Mouse (Mus musculus) heart, embryonic 14.5 days (tissue): ENCODE results near the gene Ino80b. TPM values are rescaled to one million over a fixed set of nuclear protein-coding genes. Genes with fewer than 3 reads are reported as not detected.

Source experiments
- ATAC-seq: fragments of 200-750 bp; cut with Nextera tagmentation; 2 replicates; pipeline ENCODE4 v1.8.0; 2017; ENCODE audit warnings: low read depth, moderate TSS enrichment; ENCODE audit not compliant: insufficient number of reproducible peaks, insufficient read depth, low FRiP score
- H3K27ac ChIP-seq, 2 experiments: fragments of 200-500 bp in 1 of 2; fragments of 300-500 bp in 1 of 2; sonication (generic) in 1 of 2; replicated peaks in 1 of 2; 2 replicates each; pipeline ENCODE4 v1.5.1; 2012 to 2014; ENCODE audit warnings: low read depth in 2 of 2, low read length in 2 of 2, control low read depth in 1 of 2, mild to moderate bottlenecking in 1 of 2, mixed read lengths in 1 of 2; ENCODE audit not compliant: control insufficient read depth in 1 of 2, insufficient read depth in 1 of 2
- H3K27me3 ChIP-seq: fragments of 300-500 bp; sonication (generic); 2 replicates; pipeline ENCODE4 v1.6.1; 2014; ENCODE audit warnings: mild to moderate bottlenecking, low read length, control low read depth; ENCODE audit not compliant: control insufficient read depth, insufficient read depth
- H3K36me3 ChIP-seq: fragments of 300-500 bp; sonication (generic); 2 replicates; pipeline ENCODE4 v1.6.1; 2014; ENCODE audit warnings: mild to moderate bottlenecking, control low read depth, low read length, mixed read lengths; ENCODE audit not compliant: control insufficient read depth, insufficient read depth
- H3K4me1 ChIP-seq, 2 experiments: fragments of 200-500 bp in 1 of 2; fragments of 300-500 bp in 1 of 2; sonication (generic) in 1 of 2; 2 replicates each; pipeline ENCODE4 v1.6.1; 2012 to 2014; ENCODE audit warnings: low read length in 2 of 2, control low read depth in 1 of 2, mixed read lengths in 1 of 2; ENCODE audit not compliant: control insufficient read depth in 2 of 2, insufficient read depth in 2 of 2
- H3K4me2 ChIP-seq: fragments of 300-500 bp; sonication (generic); 2 replicates; pipeline ENCODE4 v1.6.1; 2014; ENCODE audit warnings: mild to moderate bottlenecking, low read length
- H3K4me3 ChIP-seq, 2 experiments: fragments of 200-500 bp in 1 of 2; fragments of 300-500 bp in 1 of 2; sonication (generic) in 1 of 2; 2 replicates each; pipeline ENCODE4 v1.5.1; 2012 to 2014; ENCODE audit warnings: low read length in 2 of 2, mild to moderate bottlenecking in 2 of 2, control low read depth in 1 of 2, low read depth in 1 of 2, moderate library complexity in 1 of 2; ENCODE audit not compliant: control insufficient read depth in 1 of 2, insufficient read depth in 1 of 2
- H3K9ac ChIP-seq: fragments of 300-500 bp; sonication (generic); 2 replicates; pipeline ENCODE4 v1.6.1; 2014; ENCODE audit warnings: mild to moderate bottlenecking, low read length
- H3K9me3 ChIP-seq: fragments of 300-500 bp; sonication (generic); 2 replicates; pipeline ENCODE4 v1.6.1; 2016; ENCODE audit warnings: low read length, control low read depth; ENCODE audit not compliant: control insufficient read depth
- WGBS: fragments of 180-500 bp; shearing (Covaris S2); extraction: QIAGEN DNeasy Blood & Tissue Kit; methylation state at CpG from one replicate; pipeline ENCODE4 v1.1.7; 2014; 5-methylcytosine and 5-hydroxymethylcytosine counted together
- polyA plus RNA-seq: library from polyadenylated mRNA; unstranded; fragments of >200 nt; fragmentation: Nextera tagmentation; extraction: Ambion mirVana; gene quantifications from 2 replicates; pipeline ENCODE4 v1.2.1, GENCODE M21; 2014

Ino80b gene
- 10.3 and 11.3 TPM in 2 replicates for polyA plus RNA-seq

DNA sequence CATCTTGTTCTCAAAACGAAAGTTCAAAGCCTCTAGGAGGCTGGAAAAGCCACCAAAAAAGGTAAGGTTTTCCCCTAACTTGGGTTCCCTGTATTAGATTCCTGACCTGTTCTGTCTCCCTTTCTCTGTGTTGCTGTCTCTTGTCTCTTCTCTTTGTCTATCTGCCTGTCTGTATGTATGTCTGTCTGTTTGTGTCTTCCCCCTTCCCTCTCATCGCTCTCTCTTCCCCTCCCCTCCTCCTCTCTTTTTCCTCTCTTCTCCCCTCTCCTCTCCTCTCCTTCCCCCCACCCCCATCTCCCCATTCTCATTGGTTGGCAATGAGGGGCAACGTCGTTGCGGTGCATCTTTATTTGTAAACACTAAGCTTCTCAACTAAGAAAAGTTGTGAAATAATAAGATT, at the start of gene Ino80b:
Gene Ino80b (minus strand): TSS at position 101 of the 400 bp plus-strand sequence.
- 26% methylated on average over 5 of the region's 5 CpGs for WGBS
- peak within 1 kb of the TSS; percentile 88 for H3K4me2 ChIP-seq
- peaks cover 16 to 25% of the 10 kb centered on the region in 2 experiments for H3K4me1 ChIP-seq
- H3K36me3 ChIP-seq: 0 out of 2 replicates have a peak, but pooled peaks cover 6% of the 10 kb centered on the region
- peak within 1 kb of the TSS; percentile 69 to 80 for H3K4me3 ChIP-seq
- no peaks in the 10 kb centered on the region for H3K27me3 ChIP-seq
- peak within 1 kb of the TSS; percentile 81 for H3K9ac ChIP-seq
- H3K9me3 ChIP-seq: no peaks in the 10 kb centered on the region
- no peak for ATAC-seq
- H3K27ac ChIP-seq: 0 out of 4 replicates have a peak within 1 kb of the TSS, but pooled peaks of 1 of the 2 experiments have one; percentile 46

DNA sequence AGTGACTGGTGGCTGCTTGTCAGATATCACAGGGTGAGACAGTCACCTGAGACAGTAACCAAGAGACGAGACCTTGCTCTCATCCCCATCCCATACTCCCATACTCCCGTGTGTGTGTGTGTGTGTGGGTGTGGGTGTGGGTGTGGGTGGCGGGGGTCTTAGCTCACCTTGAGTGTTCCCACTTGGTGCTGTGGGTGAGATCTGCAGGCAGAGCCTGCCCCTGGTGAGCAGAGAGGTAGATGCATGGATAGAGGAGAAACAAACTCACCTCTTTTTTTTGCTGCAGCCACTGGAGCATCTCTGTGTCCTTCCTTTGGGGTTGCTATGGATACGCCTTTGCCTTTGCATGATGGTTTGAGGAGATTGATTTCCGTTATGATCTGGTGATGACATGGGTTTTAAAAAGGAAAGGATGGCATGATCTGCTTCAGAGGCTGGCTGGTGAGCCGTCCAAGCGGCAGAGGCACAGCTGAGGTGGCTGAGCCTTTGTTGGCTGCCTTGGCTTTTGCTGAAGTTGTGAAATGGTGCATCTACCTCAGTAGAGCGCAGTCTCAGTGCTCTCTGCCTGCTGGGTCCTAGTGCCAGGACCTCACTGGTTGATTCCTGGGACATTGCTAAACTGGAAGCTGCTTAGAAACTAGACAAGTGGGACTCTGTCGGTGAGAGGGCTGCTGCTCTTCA, 47.1 kb upstream of the Ino80b start:
- Histone ChIP-seq H3K9ac (no peak overlapping the region), H3K4me2 (no peak overlapping the region), H3K4me3 (no peak overlapping the region), H3K36me3 (peaks cover 4% of the 10 kb centered on the region; the same call in 1 of the 2 replicates), H3K9me3 (no peaks in the 10 kb centered on the region), H3K27ac (no peak overlapping the region), H3K4me1 (peaks cover 0 to 2% of the 10 kb centered on the region in 2 experiments; a peak in 1 of 4 replicates), H3K27me3 (no peaks in the 10 kb centered on the region)
- WGBS: 69% methylated on average over 9 of the region's 9 CpGs
- no peak for ATAC-seq

DNA sequence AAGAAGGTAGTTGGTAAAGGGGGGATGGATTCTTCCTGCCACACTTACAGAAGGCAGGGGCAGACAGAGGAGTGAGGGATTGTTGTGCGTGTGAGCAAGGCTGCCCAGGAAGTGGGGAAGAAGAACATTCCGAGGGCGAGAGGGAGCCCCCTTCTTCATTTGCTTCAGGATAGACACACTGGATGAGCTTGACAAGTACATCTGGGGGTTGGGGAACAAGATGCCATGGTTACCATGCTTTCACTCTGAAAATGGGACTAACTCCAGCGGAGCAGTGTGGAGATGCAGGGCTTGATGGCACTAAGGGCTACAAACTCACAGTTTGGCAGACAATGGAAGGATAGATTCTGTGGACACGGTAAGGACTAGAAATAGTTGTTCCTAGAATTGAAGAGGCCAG, 45.8 kb upstream of the Ino80b start:
- Histone ChIP-seq H3K36me3 (peaks cover 4% of the 10 kb centered on the region; the same call in 1 of the 2 replicates), H3K9ac (no peak overlapping the region), H3K27me3 (no peaks in the 10 kb centered on the region), H3K4me3 (no peak overlapping the region), H3K4me1 (peaks cover 0 to 12% of the 10 kb centered on the region in 2 experiments; a peak in 2 of 4 replicates), H3K4me2 (no peak overlapping the region), H3K27ac (no peak overlapping the region), H3K9me3 (no peaks in the 10 kb centered on the region)
- no peak for ATAC-seq
- WGBS: 87% methylated on average over 5 of the region's 5 CpGs

DNA sequence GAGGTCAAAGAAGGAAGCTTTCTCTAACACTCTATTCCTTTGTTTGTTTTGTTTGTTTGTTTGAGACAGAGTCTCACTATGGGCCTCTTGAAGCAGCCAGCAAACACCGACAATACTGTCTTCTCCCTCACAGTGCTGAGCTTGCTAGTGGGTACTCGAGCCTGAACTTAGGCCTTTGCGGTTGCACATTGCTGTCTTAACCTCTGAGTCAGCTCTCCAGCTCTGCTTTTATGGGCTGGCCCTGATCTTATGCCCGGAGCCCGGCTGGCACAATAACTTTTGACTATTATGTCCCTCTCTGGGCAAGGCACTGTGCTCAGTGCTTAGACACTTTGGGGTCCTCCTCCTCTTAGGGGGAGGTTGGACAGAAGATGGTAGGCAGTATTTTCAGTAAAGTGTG, 44.6 kb upstream of the Ino80b start:
- Histone ChIP-seq H3K27me3 (no peaks in the 10 kb centered on the region), H3K36me3 (no peaks in the 10 kb centered on the region; the same call in 1 of the 2 replicates), H3K4me1 (peaks cover 0 to 16% of the 10 kb centered on the region in 2 experiments; a peak in 2 of 4 replicates), H3K4me2 (no peak overlapping the region), H3K27ac (no peak overlapping the region), H3K9me3 (no peaks in the 10 kb centered on the region), H3K9ac (no peak overlapping the region), H3K4me3 (no peak overlapping the region)
- ATAC-seq: no peak
- 75% methylated on average over 5 of the region's 5 CpGs for WGBS

DNA sequence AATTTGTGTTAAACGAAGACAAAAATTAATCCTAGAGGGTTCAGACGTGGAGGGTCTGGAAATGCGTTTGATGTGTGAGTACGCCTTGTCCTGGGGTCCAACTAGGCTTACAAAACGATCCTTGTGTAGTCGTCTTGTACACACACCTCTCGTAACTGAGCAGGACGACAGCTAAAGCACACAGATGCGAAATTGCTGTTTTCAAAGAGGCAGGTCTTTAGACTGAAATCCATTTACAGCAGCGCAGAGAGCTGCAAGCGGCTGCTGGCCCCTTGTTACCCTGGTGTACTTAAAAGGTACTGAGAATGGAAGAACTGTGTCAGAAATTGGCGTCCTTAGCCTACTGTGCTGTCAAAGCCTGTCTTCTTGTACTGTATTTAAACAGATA, 41.0 kb upstream of the Ino80b start:
- Histone ChIP-seq H3K9ac (peak overlapping the region; percentile 88), H3K4me1 (peaks cover 6 to 30% of the 10 kb centered on the region in 2 experiments; a peak in 3 of 4 replicates), H3K4me2 (peak overlapping the region; percentile 89), H3K9me3 (no peaks in the 10 kb centered on the region), H3K27ac (peak overlapping the region in 1 of 2 experiments; percentile 54; a peak in 2 of 4 replicates), H3K4me3 (peak overlapping the region; percentile 72 to 81), H3K36me3 (no peaks in the 10 kb centered on the region; the same call in 1 of the 2 replicates), H3K27me3 (peaks cover 16% of the 10 kb centered on the region)
- ATAC-seq: no peak
- 0% methylated on average over 12 of the region's 12 CpGs for WGBS

DNA sequence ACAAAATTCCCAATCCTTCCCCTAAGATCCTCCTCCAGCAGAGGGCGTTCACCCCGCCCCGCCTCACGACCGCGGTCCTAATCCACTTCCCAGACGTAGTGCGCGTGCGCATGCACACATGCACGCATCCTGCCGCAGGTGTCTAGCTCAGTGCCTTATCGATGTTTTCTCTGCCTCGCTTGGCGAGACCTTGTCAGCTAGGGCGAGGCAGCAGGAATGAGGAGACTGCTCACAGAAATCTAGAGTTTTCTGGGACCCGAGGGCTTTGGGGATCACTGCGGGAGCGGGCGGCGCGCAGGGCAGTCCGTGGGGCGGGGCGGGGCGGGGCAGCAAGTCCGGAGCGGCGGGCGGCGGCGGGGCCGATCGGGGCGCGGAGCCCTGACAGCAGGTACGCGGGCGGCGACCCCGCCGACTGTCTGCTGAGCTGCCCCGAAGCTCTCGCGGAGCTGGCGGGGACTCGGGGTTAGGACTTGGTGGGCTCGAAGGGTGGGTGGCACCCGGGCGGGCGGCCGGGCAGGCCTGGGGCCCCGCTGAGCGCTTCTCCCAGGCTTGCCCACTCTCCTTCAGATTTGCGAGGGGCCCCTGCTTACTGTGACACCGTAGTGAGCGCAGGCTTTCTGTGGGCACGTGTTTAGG, 40.5 kb upstream of the Ino80b start, which contains the start of gene Dctn1:
Gene Dctn1 (plus strand): TSS at position 314 of the 636 bp plus-strand sequence.
- Histone ChIP-seq H3K36me3 (no peaks in the 10 kb centered on the region; the same call in 1 of the 2 replicates), H3K4me1 (peaks cover 6 to 30% of the 10 kb centered on the region in 2 experiments; a peak in 3 of 4 replicates), H3K4me3 (peak within 1 kb of the TSS; percentile 72 to 81), H3K9me3 (no peaks in the 10 kb centered on the region), H3K9ac (peak within 1 kb of the TSS; percentile 88), H3K27ac (peak within 1 kb of the TSS; percentile 64 to 75; a peak in 3 of 4 replicates), H3K4me2 (peak within 1 kb of the TSS; percentile 89), H3K27me3 (peaks cover 21% of the 10 kb centered on the region)
- peak; percentile 77 for ATAC-seq
- under 1% methylated on average over 47 of the region's 58 CpGs for WGBS

DNA sequence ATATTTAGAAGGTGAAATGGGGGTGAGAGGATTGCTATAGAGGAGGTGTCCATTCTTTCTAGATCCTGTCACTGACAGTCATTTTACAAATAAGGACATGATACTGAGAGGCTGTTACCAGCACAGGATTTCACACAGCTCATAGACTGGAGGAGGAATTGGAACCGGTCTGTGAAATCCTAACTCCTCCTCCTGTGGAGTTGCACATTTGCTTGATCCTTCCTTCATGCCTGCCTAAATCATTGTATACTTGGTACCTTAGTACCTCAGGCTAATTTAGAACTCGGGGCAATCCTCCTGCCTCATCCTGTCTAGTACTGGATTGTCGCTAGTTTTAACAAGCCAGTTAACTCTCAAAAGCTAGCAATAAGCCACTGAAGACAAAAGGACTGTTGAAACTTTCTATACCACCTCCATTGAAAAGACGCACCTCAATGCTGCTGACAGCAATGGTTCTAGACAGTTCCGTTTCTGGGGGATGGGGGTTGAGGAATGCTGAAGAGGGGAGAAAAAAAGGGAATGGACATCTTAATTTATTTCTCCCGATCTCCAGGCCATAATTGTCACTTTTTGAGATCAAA, 39.9 kb upstream of the Ino80b start:
- Histone ChIP-seq H3K4me3 (peak overlapping the region; percentile 72 to 81), H3K4me1 (peaks cover 6 to 30% of the 10 kb centered on the region in 2 experiments; a peak in 3 of 4 replicates), H3K36me3 (no peaks in the 10 kb centered on the region; the same call in 1 of the 2 replicates), H3K4me2 (peak overlapping the region; percentile 89), H3K9ac (peak overlapping the region; percentile 88), H3K27me3 (peaks cover 27% of the 10 kb centered on the region), H3K27ac (peak overlapping the region in 1 of 2 experiments; percentile 64; a peak in 2 of 4 replicates), H3K9me3 (no peaks in the 10 kb centered on the region)
- WGBS: 5% methylated on average over 6 of the region's 6 CpGs
- no peak for ATAC-seq
